Mouse (Mus musculus) monocyte, adult 2 months (primary cell): ENCODE measurements around the gene Cd163l1.

Source experiments
- DNase-seq, 2 experiments: peaks; one replicate each; pipeline ENCODE4 v3.0.0; 2022; ENCODE audit warnings: low spot score in 2 of 2, low read depth in 1 of 2

The Cd163l1 gene

GRCm38 (mm10) chr7:140219268-140219667 is 1.2 kb downstream of the Cd163l1 start:
- DNase-seq: no peak

GRCm38 (mm10) chr7:140220375-140220774 is 2.3 kb downstream of the Cd163l1 start:
- DNase-seq: no peak

GRCm38 (mm10) chr7:140224209-140224608 is 6.1 kb downstream of the Cd163l1 start:
- no peak for DNase-seq

DNA sequence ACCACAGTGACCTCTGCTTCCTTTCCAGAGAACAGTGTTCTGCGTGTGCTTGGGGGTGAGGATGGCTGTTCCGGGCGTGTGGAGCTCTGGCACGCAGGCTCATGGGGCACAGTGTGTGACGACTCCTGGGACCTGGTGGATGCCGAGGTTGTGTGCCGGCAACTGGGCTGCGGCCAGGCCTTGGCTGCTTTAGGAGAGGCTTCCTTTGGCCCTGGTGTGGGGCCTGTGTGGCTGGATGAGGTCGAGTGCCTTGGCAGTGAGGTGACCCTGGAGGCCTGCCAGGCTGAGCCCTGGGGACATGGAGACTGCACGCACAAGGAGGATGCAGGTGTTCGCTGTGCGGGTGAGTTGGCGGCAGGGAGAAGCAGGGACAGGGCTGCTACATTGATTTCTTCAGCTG is 10.4 kb downstream of the Cd163l1 start:
- no peak for DNase-seq

GRCm38 (mm10) chr7:140231026-140231425 is 13.0 kb downstream of the Cd163l1 start:
- DNase-seq: no peak

DNA sequence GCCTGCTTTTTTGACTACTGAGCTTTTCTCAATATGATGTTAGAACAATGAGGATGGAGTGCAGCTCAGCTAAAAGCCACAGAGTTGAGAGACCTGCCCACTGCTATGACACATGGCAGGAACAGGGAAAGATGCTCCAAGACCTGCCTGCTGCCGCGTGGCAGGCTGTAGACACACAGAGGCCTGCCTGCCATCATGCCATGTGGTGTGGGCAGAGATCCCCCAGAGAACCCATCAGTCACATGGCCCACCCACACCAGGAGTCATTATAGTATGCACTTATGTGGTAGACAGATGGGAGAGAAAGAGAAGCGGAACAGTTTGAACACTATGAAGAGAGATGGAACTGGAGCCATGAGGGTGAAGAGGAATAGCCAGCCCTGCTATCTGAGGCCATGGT is 15.6 kb downstream of the Cd163l1 start:
- no peak for DNase-seq

DNA sequence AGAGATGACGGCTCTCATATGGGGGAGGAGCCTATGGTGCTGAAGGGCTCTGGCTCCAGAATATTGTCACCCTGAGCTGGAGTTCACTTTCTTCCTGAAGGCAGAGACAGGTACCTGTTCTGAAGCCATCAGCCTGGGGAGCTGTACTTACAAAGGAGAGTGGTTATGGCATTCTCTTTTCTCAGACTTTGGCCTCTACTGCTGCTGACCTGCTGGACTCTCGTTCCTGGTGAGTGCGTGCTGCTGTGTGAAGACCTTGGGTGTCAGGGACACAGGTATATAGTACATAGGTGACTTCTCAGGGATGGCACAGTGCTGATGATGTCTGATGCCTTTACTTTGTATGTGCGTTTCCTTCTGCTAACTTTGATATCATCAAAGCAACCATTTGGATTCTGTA is 29.1 kb downstream of the Cd163l1 start, which contains the start of gene 5830411N06Rik:
5830411N06Rik (plus strand) TSS at position 69 of the 400 bp plus-strand sequence.
- DNase-seq: no peak

DNA sequence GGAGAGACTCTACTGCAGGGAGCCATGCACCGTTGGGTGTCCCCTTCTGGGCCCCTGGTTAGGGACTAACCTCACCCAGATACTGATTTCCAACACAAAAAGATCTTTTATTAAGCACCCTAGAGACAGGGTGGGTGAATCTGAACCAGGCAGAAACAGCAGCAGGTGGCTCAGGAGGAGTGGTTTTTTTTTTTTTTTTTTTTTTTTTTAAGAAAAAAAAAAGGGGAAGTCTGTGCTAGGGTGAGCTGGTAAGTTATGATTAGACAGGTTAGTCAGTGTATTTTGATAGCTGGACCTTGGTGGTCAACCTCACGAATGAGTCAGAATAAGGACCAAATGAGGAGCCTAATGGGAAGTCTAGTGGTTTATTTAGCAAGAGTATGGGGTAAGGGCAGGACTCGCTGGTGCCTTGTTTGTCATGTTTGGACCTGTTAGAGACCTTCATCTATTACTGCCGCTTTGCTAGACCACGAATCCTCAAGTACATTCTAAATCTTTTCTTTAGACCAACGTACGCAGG is 35.8 kb downstream of the Cd163l1 start:
- DNase-seq: no peak
